Mouse (Mus musculus) forebrain, embryonic 12.5 days (tissue): Measurements from ENCODE around the gene 4930451I11Rik. TPM values are rescaled to one million over a fixed set of nuclear protein-coding genes. Genes with fewer than 3 reads are reported as not detected.

Experiments used
- ATAC-seq: fragments of 200-750 bp; cut with Nextera tagmentation; 2 replicates; pipeline ENCODE4 v1.8.0; 2017; ENCODE audit warnings: moderate TSS enrichment; ENCODE audit not compliant: low FRiP score
- H3K27ac ChIP-seq: fragments of 300-500 bp; sonication (generic); 2 replicates; pipeline ENCODE4 v1.5.1; 2016; ENCODE audit warnings: mild to moderate bottlenecking
- H3K27me3 ChIP-seq: fragments of 300-500 bp; sonication (generic); 2 replicates; pipeline ENCODE4 v1.6.1; 2016; ENCODE audit warnings: mild to moderate bottlenecking
- H3K36me3 ChIP-seq: fragments of 300-500 bp; sonication (generic); replicated peaks from 2 replicates; pipeline ENCODE4 v1.6.1; 2016; ENCODE audit warnings: mild to moderate bottlenecking
- H3K4me1 ChIP-seq: fragments of 300-500 bp; sonication (generic); 2 replicates; pipeline ENCODE4 v1.6.1; 2016
- H3K4me2 ChIP-seq: fragments of 300-500 bp; sonication (generic); 2 replicates; pipeline ENCODE4 v1.6.1; 2016; ENCODE audit warnings: mild to moderate bottlenecking, moderate library complexity
- H3K4me3 ChIP-seq: fragments of 300-500 bp; sonication (generic); replicated peaks from 2 replicates; pipeline ENCODE4 v1.5.1; 2016; ENCODE audit warnings: mild to moderate bottlenecking
- H3K9ac ChIP-seq: fragments of 300-500 bp; sonication (generic); 2 replicates; pipeline ENCODE4 v1.6.1; 2016; ENCODE audit warnings: mild to moderate bottlenecking
- H3K9me3 ChIP-seq: fragments of 300-500 bp; sonication (generic); 2 replicates; pipeline ENCODE4 v1.6.1; 2016
- WGBS: fragments of 180-500 bp; shearing (Covaris S2); methylation state at CpG from one replicate; pipeline ENCODE4 v1.1.7; 2016; 5-methylcytosine and 5-hydroxymethylcytosine counted together
- polyA plus RNA-seq: library from polyadenylated mRNA; unstranded; fragments of >200 nt; fragmentation: Nextera tagmentation; extraction: Ambion mirVana; gene quantifications from 2 replicates; pipeline ENCODE4 v1.2.1, GENCODE M21; 2016

4930451I11Rik gene
- polyA plus RNA-seq, 1 experiment from 2014 or later: not detected

DNA sequence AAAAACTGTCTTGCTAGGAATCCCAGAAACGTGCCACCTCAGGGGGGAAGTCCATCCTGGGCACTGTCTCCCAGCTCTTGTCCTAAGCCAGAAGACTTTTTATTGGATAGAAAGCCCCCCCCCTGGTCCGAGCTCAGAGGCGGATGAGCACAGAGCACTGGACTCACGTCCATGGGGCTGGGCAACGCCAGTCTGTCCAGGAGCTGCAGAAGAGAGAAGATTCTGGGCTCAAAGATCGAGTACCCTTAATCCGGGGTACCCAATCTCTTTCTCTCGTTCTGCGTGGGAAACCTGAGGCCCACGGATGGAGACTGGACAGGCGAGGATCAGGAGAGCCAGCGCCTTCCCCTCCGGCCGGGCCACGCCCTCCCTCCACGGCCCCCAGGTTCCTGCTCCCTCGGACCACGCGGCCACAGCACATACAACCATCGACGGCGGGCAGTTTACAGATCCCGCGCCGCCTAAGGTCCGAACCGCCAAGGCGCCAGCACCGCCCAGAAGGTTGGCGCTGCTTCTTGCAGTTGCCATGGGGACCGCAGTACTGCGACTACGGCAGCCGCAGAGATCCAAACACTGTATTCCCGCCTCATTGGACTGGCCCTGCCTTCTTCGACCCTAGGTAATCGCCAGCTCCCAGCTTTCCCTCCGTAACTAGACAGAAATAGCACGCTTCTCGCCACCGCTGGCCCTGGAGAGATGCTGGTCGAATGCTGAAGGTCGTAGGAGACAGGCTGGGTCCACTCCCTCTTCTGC lies 22.6 kb downstream of the 4930451I11Rik start:
- peak overlapping the region; percentile 85 for H3K27ac ChIP-seq
- peak; percentile 95 for ATAC-seq
- under 1% methylated on average over 43 of the region's 43 CpGs for WGBS
- peaks cover 24% of the 10 kb centered on the region for H3K36me3 ChIP-seq
- 0 out of 2 replicates have a peak, but pooled peaks cover 4% of the 10 kb centered on the region for H3K27me3 ChIP-seq
- H3K9me3 ChIP-seq: no peaks in the 10 kb centered on the region
- peak overlapping the region; percentile 77 for H3K9ac ChIP-seq
- peak overlapping the region; percentile 81 for H3K4me2 ChIP-seq
- H3K4me3 ChIP-seq: peak overlapping the region; percentile 72
- H3K4me1 ChIP-seq: peaks cover 26% of the 10 kb centered on the region

DNA sequence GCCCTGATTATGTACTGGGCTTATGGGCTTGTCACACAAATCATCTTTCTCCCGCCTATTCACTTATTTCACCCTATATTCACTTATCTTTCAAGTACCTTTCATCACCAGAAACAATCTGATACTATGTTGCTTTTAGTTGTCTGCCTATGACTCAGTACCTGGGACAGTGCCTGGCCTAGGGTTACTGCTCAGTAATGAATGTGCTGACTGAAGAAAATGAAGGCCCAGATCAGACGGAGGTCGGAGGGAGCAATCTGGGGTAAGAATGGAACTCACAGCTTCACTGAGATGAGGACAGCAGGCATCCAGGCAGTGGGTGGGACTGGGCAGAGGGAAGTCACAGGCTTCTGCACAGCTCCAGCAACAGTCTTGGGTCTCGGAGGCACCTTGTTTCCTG lies 24.0 kb downstream of the 4930451I11Rik start:
- Histone ChIP-seq H3K27me3 (no peaks in the 10 kb centered on the region), H3K36me3 (peaks cover 36% of the 10 kb centered on the region), H3K4me2 (peak overlapping the region; percentile 81), H3K9me3 (no peaks in the 10 kb centered on the region), H3K4me1 (peaks cover 26% of the 10 kb centered on the region), H3K9ac (peak overlapping the region; percentile 77), H3K27ac (peak overlapping the region; percentile 85; the same call in 1 of the 2 replicates), H3K4me3 (peak overlapping the region; percentile 72)
- 85% methylated on average over 4 of the region's 4 CpGs for WGBS
- ATAC-seq: no peak

DNA sequence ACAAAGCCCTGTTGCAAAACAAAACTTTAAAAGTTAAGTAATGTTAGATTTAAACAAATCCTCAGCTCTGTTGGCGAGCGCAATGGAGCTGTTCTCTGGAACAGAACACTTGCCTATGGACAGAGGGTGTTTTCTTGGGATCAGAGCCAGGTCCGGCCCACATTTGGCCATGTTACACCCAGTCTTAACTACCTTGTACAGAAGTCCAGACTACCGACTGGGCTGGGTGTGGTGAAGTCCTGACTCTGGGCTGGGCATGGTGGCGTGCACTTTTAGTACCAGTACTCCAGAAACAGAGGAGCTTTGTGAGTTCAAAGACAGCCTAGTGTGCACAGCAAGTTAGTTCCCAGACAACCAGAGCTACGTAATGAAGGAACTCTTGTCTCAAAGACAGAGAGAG lies 24.5 kb downstream of the 4930451I11Rik start:
- Histone ChIP-seq H3K4me2 (no peak overlapping the region), H3K27ac (no peak overlapping the region), H3K27me3 (no peaks in the 10 kb centered on the region), H3K9ac (no peak overlapping the region), H3K36me3 (peaks cover 41% of the 10 kb centered on the region), H3K9me3 (no peaks in the 10 kb centered on the region), H3K4me1 (peaks cover 26% of the 10 kb centered on the region), H3K4me3 (no peak overlapping the region; the same call in 1 of the 2 replicates)
- WGBS: 86% methylated on average over 6 of the region's 6 CpGs
- no peak for ATAC-seq

DNA sequence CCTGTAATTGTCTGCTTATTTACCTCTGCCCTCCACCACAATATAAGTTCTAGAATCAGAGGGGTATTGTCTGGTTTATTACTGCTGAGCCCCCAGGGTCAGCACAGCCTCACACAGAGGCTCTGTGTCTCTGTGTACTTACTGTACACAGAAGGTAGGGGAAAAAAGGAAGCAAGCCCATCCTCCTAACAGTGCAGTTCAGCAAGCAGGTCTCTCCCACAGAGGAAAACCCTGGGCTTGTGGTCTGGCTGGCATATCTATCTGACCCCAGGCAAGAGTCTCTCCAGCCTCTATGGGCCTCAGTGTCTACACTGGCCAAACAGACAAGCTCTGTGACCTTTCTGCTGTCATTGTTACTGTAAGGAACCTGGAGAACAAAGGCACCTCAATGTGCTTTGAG lies 27.7 kb downstream of the 4930451I11Rik start:
- Histone ChIP-seq H3K27me3 (no peaks in the 10 kb centered on the region), H3K4me3 (no peak overlapping the region), H3K9ac (no peak overlapping the region), H3K4me1 (peaks cover 34% of the 10 kb centered on the region), H3K4me2 (no peak overlapping the region), H3K27ac (no peak overlapping the region), H3K9me3 (no peaks in the 10 kb centered on the region), H3K36me3 (peaks cover 52% of the 10 kb centered on the region)
- no peak for ATAC-seq

DNA sequence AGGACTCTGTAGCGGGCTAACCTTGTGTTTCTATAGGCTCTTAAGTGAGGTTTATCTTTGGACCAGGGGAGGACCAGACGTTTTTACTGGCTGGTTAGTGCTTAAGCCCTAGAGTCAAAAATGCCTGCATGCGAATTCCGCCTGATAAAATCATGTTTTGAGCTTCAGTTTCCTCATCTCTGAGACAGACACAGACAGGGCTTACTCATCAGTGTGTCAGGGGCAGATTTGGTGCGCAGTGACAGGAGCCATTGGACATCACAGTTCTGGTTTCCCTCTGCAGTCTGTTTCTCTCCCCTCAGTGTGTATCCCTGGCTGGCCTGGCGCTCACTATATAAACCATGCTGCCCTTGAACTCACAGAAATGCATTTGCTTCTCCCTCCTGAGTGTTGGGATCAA lies 28.3 kb downstream of the 4930451I11Rik start:
- Histone ChIP-seq H3K4me1 (peaks cover 31% of the 10 kb centered on the region), H3K9me3 (no peaks in the 10 kb centered on the region), H3K4me3 (no peak overlapping the region), H3K27ac (no peak overlapping the region), H3K9ac (no peak overlapping the region), H3K4me2 (no peak overlapping the region), H3K36me3 (peaks cover 52% of the 10 kb centered on the region), H3K27me3 (no peaks in the 10 kb centered on the region)
- no peak for ATAC-seq
- 88% methylated on average over 6 of the region's 6 CpGs for WGBS

DNA sequence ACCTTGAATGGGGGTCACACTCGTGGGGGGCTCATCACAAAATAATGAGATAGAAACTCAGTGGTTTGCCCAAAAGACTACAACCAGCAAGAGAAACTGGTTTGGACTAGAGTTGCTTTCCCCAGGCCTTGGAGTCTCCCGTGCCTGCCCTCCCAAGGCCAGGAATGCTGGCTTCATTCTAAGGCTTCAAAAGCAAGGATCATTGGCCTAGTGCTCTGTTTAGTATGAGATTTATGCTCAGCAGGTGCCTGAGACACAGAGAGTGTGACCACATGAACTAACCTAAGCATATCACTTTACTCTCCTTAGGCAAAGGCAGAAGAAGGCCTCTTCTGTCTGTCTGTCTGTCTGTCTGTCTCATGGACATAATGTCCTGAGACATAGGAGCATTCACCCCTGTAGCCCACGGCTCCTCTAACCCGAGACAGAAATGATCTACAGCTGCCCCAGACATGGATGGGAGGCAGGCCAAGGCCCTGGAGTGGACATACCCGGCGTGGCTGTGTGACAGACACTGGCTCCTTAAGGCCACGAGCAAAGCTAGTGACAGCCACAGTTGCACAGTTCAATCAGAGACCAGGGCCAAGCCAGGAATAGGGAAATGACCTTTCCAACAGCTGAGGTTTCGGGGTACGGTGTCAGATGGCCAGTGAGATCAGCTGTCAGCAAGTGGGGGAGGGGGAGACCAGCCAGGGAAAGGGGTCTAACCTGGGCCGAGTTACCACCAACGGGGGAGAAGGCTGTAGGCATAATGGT lies 29.1 kb downstream of the 4930451I11Rik start:
- WGBS: 87% methylated on average over 11 of the region's 11 CpGs
- no peak overlapping the region for H3K4me2 ChIP-seq
- ATAC-seq: no peak
- no peak overlapping the region for H3K4me3 ChIP-seq
- H3K4me1 ChIP-seq: peaks cover 31% of the 10 kb centered on the region
- no peak overlapping the region for H3K27ac ChIP-seq
- no peaks in the 10 kb centered on the region for H3K9me3 ChIP-seq
- H3K36me3 ChIP-seq: peaks cover 54% of the 10 kb centered on the region
- H3K9ac ChIP-seq: no peak overlapping the region
- no peaks in the 10 kb centered on the region for H3K27me3 ChIP-seq

DNA sequence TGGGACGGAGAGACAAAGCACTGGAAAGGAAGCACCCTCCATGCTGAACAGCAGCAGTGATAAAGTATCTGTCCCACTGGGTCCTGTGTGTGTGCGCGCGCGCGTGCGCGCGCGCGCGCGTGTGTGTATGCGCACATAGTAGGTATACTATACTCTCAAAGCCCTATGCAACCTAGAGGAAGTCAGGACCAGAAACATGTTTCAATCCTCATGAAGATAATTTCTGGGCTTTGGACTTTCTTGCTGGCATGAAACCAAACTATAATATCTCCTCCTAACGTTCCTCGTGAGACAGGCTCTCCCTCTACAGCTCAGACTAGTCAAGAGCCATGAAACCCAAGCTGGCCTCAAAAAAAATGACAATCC lies 30.4 kb downstream of the 4930451I11Rik start:
- Histone ChIP-seq H3K4me1 (peaks cover 40% of the 10 kb centered on the region), H3K4me2 (no peak overlapping the region), H3K9me3 (no peaks in the 10 kb centered on the region), H3K36me3 (peaks cover 61% of the 10 kb centered on the region), H3K9ac (0 out of 2 replicates have a peak overlapping the region, but pooled peaks have one; percentile 89), H3K27ac (no peak overlapping the region), H3K27me3 (no peaks in the 10 kb centered on the region), H3K4me3 (no peak overlapping the region)
- WGBS: 94% methylated on average over 16 of the region's 16 CpGs
- no peak for ATAC-seq

DNA sequence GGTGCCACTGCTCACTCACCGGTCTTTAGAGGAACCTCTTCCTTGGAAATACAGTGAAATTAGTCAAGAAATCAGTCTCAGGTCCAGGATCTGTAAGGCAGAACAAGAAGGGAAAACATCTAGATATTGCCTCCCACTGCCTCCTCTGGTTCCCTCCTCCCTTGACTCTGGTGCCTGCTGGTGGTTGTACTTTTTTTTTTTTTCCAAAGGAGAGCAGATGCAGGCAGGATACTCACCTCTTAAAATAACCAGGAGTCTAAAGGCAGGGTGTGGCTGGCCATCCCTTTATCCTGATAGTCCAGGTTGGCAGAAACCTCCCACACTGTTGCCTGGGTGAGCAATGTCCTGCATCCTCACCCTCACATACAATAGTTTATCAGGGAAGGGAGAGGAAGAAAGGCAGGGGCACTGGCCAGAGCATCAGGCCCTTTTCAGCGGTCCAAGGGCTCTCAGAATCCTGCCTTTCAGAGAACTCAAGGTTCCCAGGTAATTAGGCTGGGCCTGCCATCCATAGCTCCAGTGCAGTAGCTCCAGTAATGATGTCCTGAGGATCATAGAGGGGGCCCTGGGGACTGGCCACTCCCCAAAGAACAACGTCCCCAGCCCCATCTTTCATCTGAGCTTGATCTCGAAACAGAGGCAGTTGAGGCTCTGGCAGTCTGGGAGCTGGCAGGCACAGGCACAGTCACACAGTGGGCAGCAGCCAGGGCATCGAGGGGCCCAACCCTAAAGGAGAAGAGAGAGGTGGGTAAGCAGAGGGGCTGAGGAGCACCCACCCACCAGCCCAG lies 31.0 kb downstream of the 4930451I11Rik start:
- H3K9ac ChIP-seq: peak overlapping the region; percentile 89
- peaks cover 42% of the 10 kb centered on the region for H3K4me1 ChIP-seq
- no peak for ATAC-seq
- peak overlapping the region; percentile 79 for H3K4me3 ChIP-seq
- 26% methylated on average over 5 of the region's 5 CpGs for WGBS
- peak overlapping the region; percentile 96 for H3K27ac ChIP-seq
- H3K9me3 ChIP-seq: no peaks in the 10 kb centered on the region
- peak overlapping the region; percentile 78 for H3K4me2 ChIP-seq
- H3K36me3 ChIP-seq: peaks cover 64% of the 10 kb centered on the region
- H3K27me3 ChIP-seq: no peaks in the 10 kb centered on the region

DNA sequence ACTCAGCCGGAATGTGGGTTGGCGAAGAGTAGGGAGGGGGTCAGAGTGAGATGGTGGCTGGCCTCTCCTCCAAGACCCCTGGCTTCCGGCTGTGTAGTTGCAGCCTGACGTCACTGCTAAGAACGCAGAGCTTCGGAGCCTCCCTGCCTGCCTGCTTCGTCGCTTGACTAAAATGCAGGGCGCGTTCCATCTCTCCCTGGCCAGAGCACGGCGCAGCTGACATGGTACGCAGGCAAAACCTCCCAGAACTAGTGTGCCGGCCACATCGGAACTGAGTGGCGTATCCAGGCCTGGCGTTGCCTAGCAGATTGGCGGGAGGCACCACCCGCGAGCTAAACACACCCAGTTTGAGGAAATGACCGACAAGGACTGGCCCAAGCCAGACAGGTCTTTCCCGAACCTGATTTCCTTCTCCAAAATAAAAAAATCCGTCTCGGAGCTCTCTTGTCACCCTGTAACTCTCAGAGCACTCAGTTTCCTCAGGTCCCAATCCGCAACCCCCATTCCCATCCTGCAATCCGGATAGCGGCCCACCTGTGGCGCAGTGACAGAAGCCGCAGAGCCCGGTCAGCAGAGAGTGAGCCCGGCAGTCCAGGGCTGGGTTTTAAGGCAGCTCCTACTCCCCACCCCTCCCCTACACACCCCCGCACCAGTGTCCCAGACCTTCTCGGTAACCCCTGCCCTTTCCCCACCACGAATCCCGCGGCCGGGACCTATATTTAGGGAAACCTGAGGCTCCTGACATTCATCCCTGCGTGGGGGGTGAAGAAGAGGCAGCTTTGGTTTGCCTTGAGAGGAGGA lies 31.8 kb downstream of the 4930451I11Rik start:
- peak overlapping the region; percentile 96 for H3K27ac ChIP-seq
- under 1% methylated on average over 38 of the region's 38 CpGs for WGBS
- peak; percentile 89 for ATAC-seq
- H3K9me3 ChIP-seq: no peaks in the 10 kb centered on the region
- H3K4me3 ChIP-seq: peak overlapping the region; percentile 79
- H3K4me1 ChIP-seq: peaks cover 42% of the 10 kb centered on the region
- H3K36me3 ChIP-seq: peaks cover 64% of the 10 kb centered on the region
- H3K27me3 ChIP-seq: no peaks in the 10 kb centered on the region
- H3K4me2 ChIP-seq: peak overlapping the region; percentile 78
- H3K9ac ChIP-seq: peak overlapping the region; percentile 89

DNA sequence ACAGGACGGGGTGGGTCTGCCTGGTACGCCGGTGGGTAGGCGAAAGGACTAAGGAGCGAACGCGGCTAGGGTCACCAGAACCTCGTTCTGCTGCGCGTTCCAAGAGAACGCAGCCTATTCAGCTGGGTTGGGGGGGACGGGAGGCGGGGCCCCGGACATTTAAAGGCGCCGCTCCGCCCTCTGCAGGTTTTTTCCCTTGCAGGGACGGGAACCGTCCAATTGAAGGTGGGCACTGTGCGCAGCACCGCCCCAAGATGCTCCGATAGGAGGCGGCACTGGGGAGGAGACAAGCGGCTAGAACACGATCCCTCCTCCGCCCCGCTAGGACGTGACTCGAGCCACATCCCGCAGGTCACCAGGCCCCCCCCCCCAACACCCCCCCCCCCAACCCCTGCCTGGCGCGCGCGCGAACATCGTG lies 32.4 kb downstream of the 4930451I11Rik start:
- ATAC-seq: peak; percentile 96
- Histone ChIP-seq H3K4me1 (peaks cover 42% of the 10 kb centered on the region), H3K9ac (peak overlapping the region; percentile 89), H3K27me3 (no peaks in the 10 kb centered on the region), H3K9me3 (no peaks in the 10 kb centered on the region), H3K27ac (peak overlapping the region; percentile 96), H3K4me2 (peak overlapping the region; percentile 78), H3K4me3 (peak overlapping the region; percentile 79), H3K36me3 (peaks cover 61% of the 10 kb centered on the region)
- WGBS: under 1% methylated on average over 33 of the region's 36 CpGs

DNA sequence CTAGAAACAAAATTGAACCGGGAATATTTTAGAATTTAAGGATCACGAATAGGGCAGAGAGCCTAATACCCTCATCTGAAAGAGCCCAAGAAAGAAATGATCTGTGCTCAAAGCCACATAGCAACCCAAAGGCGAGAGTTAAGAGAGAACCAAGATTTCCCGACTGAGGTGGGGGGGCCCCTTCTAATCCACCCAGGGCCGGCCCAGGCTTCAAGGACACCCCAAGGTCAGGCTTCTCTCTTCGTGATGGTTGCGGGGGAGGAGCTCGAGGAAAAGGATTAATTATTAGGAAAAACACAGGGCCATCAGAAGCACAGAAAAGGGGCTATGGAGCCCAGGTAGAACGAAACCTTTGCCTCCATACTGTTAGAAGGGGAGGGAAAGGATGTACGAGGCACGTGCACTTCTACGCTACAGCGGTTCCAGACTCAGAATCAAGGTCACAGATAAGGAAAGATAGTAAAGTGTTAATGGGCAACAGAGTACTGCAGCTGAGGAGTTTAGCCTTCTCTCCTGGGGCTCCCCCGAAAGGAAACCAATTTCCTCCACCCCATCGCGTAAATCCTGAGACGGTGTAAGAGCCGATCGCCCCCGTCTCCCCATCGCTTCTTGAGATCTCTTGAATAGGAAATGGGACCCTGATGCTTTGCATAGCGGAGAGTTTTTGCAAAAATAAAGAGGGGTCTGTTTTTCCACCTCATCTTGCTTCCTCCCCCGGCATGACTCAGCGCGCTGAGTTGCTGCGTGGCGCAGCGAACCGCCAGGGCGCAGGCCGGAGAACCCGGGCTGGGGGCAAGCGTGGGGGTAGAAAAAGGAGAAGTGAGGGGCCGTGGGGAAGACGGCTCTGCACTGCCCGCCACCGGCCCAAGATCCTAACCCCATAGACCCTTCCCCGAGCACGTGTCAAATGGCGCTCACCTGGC lies 33.1 kb downstream of the 4930451I11Rik start:
- peaks cover 56% of the 10 kb centered on the region for H3K36me3 ChIP-seq

More for the DNA sequence above, 33.1 kb downstream of the 4930451I11Rik start:
- peak overlapping the region; percentile 96 for H3K27ac ChIP-seq
- no peaks in the 10 kb centered on the region for H3K9me3 ChIP-seq
- no peaks in the 10 kb centered on the region for H3K27me3 ChIP-seq
- peak overlapping the region; percentile 78 for H3K4me2 ChIP-seq
- peaks cover 42% of the 10 kb centered on the region for H3K4me1 ChIP-seq
- WGBS: under 1% methylated on average over 40 of the region's 40 CpGs
- H3K9ac ChIP-seq: peak overlapping the region; percentile 89
- no peak for ATAC-seq
- peak overlapping the region; percentile 79 for H3K4me3 ChIP-seq
